Mouse (Mus musculus) kidney, embryonic 16.5 days (tissue): ENCODE measurements around the gene Ice1. TPM values are rescaled to one million over a fixed set of nuclear protein-coding genes. Genes with fewer than 3 reads are reported as not detected.

Experiments used
- ATAC-seq: fragments of 200-750 bp; cut with Nextera tagmentation; 2 replicates; pipeline ENCODE4 v1.8.0; 2017; ENCODE audit warnings: moderate TSS enrichment; ENCODE audit not compliant: low FRiP score, low TSS enrichment
- H3K27ac ChIP-seq: fragments of 300-500 bp; sonication (generic); 2 replicates; pipeline ENCODE4 v1.5.1; 2014; ENCODE audit warnings: low read length
- H3K27me3 ChIP-seq: fragments of 300-500 bp; sonication (generic); 2 replicates; pipeline ENCODE4 v1.6.1; 2014; ENCODE audit warnings: low read length, control low read depth, mixed read lengths; ENCODE audit not compliant: insufficient read depth
- H3K36me3 ChIP-seq: fragments of 300-500 bp; sonication (generic); 2 replicates; pipeline ENCODE4 v1.6.1; 2014; ENCODE audit warnings: low read length, control low read depth, mixed read lengths; ENCODE audit not compliant: insufficient read depth
- H3K4me1 ChIP-seq: fragments of 300-500 bp; sonication (generic); 2 replicates; pipeline ENCODE4 v1.6.1; 2014; ENCODE audit warnings: low read length, control low read depth, mixed read lengths; ENCODE audit not compliant: insufficient read depth
- H3K4me2 ChIP-seq: fragments of 300-500 bp; sonication (generic); replicated peaks from 2 replicates; pipeline ENCODE4 v1.6.1; 2014; ENCODE audit warnings: low read depth, low read length
- H3K4me3 ChIP-seq: fragments of 300-500 bp; sonication (generic); 2 replicates; pipeline ENCODE4 v1.5.1; 2014; ENCODE audit warnings: mild to moderate bottlenecking, low read length
- H3K9ac ChIP-seq: fragments of 300-500 bp; sonication (generic); replicated peaks from 2 replicates; pipeline ENCODE4 v1.6.1; 2014; ENCODE audit warnings: low read length
- H3K9me3 ChIP-seq: fragments of 300-500 bp; sonication (generic); 2 replicates; pipeline ENCODE4 v1.6.1; 2016; ENCODE audit warnings: low read length, control low read depth
- WGBS: fragments of 180-500 bp; shearing (Covaris S2); extraction: QIAGEN DNeasy Blood & Tissue Kit; methylation state at CpG from one replicate; pipeline ENCODE4 v1.1.7; 2014; 5-methylcytosine and 5-hydroxymethylcytosine counted together
- polyA plus RNA-seq: library from polyadenylated mRNA; unstranded; fragments of >200 nt; fragmentation: Nextera tagmentation; extraction: Ambion mirVana; gene quantifications from 2 replicates; pipeline ENCODE4 v1.2.1, GENCODE M21; 2015

Ice1 gene
- polyA plus RNA-seq = 19.8 and 19.9 TPM in 2 replicates

DNA sequence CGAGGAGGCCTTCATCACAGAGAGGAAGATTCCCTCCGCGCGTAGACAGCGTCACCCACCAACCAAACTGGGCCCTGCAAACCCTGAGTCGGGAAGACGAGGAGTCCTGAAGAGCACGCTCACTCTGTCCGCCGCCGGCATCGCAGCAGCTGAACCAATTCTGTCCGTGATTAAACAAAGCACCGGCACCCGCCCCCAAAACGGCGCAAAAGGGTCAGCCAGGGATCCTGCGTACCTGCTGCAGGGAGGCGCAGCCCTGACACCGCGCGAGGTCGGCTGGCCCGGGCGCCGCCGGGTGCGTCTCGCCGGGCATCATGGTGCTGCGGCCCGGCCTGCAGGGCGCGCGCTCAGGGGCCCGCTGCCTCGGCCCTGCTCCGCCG, at the start of gene Ice1:
TSS of gene Ice1 (minus strand) at position 353 of the 380 bp plus-strand sequence.
- no peaks in the 10 kb centered on the region for H3K36me3 ChIP-seq
- peak within 1 kb of the TSS; percentile 79 for H3K4me2 ChIP-seq
- H3K9ac ChIP-seq = peak within 1 kb of the TSS; percentile 90
- ATAC-seq = no peak
- peak within 1 kb of the TSS; percentile 81 for H3K4me3 ChIP-seq
- H3K27me3 ChIP-seq = no peaks in the 10 kb centered on the region
- H3K4me1 ChIP-seq = peaks cover 19% of the 10 kb centered on the region
- peak within 1 kb of the TSS; percentile 89 for H3K27ac ChIP-seq
- WGBS = under 1% methylated on average over 39 of the region's 39 CpGs
- H3K9me3 ChIP-seq = no peaks in the 10 kb centered on the region

DNA sequence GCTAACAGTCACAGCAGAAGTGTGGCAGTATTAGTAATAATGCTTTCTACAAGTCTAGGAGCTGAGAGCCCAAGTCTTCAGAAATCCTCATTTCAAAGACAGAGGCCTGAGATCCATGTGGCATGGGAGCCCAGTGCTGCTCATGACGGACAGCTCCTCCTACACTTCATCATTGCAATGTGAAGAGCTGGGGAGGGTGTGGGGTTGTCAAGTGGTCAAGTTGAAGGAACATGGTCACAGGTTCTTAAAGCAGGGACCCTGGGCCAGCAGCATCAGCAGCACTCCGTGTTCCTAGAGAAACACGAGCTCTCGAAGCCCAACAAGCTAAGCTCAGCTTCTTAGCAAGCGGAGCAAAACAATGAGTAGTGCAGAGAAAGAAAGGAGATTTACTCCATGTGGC, 48.4 kb upstream of the Ice1 start:
- WGBS = 68% methylated on average over 5 of the region's 5 CpGs
- Histone ChIP-seq H3K9ac (no peak overlapping the region), H3K9me3 (no peaks in the 10 kb centered on the region), H3K27me3 (no peaks in the 10 kb centered on the region), H3K4me1 (no peaks in the 10 kb centered on the region), H3K27ac (no peak overlapping the region), H3K36me3 (no peaks in the 10 kb centered on the region), H3K4me2 (no peak overlapping the region), H3K4me3 (no peak overlapping the region)
- ATAC-seq = no peak

DNA sequence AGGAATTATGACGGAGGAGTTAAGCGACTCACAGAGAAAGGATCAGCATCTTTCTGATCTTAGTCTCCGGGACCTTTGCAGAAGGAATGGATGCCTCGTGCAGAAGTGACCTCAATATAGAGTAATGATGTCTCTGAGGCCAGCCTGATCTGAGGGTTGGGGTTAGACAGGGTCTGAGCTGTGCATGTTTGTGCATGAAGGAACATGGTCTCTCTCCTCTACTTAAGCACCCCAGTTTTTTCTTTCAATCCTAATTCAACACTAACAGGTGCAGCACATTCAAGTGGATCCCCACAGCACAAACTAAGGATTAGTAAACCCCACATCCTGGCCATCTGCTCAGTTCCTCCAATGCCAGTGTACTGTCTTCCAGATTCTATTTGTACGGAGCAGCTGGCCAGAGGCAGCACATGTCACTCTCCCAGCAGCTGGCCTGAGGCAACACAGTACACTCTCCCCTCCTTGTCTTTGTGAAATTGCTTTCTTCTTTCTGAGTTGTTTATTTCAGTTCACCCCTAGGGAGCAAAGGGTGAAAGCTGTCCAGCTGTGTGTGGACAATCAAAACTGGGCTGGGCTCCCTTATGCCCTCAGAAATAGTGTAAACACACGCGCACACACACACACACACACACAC, 47.7 kb upstream of the Ice1 start:
- 72% methylated on average over 7 of the region's 7 CpGs for WGBS
- ATAC-seq = no peak

DNA sequence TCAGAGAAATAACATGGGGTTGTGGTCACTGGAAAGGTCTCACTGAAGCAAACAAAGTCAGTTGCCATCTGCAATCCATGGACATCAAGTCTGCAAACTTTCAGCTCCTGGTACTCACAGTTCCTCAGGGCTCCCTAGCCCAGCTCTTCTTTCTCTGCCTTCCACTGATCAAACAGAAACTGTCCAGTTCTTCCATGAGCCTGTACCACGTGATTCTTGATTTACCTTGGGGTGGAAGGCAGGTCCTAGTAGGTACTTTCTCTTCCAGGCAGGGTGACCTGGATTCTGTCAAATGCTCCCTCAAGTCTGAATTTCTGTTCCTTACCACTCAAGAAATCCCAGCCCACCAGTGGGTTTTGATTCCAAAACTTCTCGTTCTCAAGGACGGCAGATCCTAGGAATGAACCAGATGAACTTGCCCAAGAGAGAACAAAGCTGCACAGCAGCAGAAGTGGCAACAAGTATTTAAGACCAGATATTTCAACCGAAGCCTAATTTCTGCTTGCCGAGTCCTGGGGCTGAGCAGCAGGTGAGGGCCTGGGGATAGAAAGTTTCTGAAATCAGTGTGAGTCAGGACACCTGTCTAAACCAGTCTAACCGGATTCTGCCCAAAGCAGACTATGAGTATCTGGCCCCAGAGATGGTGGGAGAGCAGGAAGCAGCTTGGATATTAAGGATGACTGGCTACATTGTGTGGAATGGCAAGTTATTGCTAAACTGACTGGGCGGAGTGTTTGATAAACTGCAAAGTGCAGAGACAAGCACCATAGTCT, 44.2 kb upstream of the Ice1 start:
- Histone ChIP-seq H3K36me3 (no peaks in the 10 kb centered on the region), H3K9ac (no peak overlapping the region), H3K4me3 (no peak overlapping the region), H3K9me3 (no peaks in the 10 kb centered on the region), H3K4me1 (no peaks in the 10 kb centered on the region), H3K27ac (no peak overlapping the region), H3K4me2 (no peak overlapping the region), H3K27me3 (no peaks in the 10 kb centered on the region)
- WGBS = 77% methylated on average over 7 of the region's 7 CpGs
- ATAC-seq = peak; percentile 61

More for the DNA sequence above, 47.7 kb upstream of the Ice1 start:
- no peaks in the 10 kb centered on the region for H3K4me1 ChIP-seq
- no peaks in the 10 kb centered on the region for H3K36me3 ChIP-seq
- no peak overlapping the region for H3K9ac ChIP-seq
- no peaks in the 10 kb centered on the region for H3K27me3 ChIP-seq
- no peak overlapping the region for H3K4me2 ChIP-seq
- no peak overlapping the region for H3K4me3 ChIP-seq
- no peaks in the 10 kb centered on the region for H3K9me3 ChIP-seq
- H3K27ac ChIP-seq = no peak overlapping the region

DNA sequence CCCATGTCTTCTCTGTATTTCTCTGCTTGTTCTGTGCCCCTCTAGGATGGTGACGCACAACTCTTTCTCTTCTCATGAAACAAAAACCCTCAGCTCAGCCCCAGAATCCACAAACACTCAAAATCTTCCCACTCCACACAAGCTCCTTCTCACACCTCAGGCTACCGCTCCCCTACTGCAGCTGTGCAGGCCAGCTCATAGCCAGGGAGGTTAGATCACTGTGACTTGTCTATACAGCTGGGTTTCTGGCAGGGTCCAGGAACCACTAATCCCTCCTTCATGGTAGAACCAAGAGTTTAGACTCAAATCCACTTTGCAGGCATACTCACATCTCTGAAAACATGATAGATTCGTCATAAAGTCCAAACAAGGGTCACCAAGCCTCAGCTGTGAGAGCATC, 42.9 kb upstream of the Ice1 start:
- peaks cover 7% of the 10 kb centered on the region; the same call in 1 of the 2 replicates for H3K4me1 ChIP-seq
- no peak overlapping the region for H3K27ac ChIP-seq
- no peak overlapping the region for H3K4me3 ChIP-seq
- H3K9me3 ChIP-seq = no peaks in the 10 kb centered on the region
- ATAC-seq = no peak
- H3K27me3 ChIP-seq = no peaks in the 10 kb centered on the region
- no peak overlapping the region for H3K9ac ChIP-seq
- no peak overlapping the region for H3K4me2 ChIP-seq
- WGBS = 92% methylated on average over 3 of the region's 3 CpGs
- no peaks in the 10 kb centered on the region for H3K36me3 ChIP-seq

DNA sequence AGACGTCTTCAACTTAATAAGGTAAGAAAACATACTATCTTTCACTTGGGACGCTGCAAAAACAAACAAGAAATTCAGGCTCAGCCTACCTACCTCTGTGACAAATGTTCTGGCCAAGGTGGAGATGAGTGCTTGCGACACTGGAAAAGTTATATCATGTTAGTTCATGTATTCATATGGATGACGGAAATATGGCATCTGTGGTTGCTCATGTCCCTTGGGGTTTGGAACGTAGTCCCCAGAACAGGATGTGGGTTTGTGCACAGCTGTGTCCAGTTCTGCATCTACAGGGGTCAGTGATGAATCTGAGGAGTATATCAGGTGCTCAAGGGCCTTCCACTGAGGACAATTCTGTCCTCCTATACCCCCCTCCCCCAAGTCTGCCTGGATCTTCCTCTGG, 40.3 kb upstream of the Ice1 start:
- Histone ChIP-seq H3K4me1 (peaks cover 7% of the 10 kb centered on the region; the same call in 1 of the 2 replicates), H3K4me2 (no peak overlapping the region), H3K36me3 (no peaks in the 10 kb centered on the region), H3K9ac (no peak overlapping the region), H3K27ac (no peak overlapping the region), H3K9me3 (no peaks in the 10 kb centered on the region), H3K4me3 (no peak overlapping the region), H3K27me3 (no peaks in the 10 kb centered on the region)
- no peak for ATAC-seq
- 84% methylated on average over 5 of the region's 5 CpGs for WGBS

DNA sequence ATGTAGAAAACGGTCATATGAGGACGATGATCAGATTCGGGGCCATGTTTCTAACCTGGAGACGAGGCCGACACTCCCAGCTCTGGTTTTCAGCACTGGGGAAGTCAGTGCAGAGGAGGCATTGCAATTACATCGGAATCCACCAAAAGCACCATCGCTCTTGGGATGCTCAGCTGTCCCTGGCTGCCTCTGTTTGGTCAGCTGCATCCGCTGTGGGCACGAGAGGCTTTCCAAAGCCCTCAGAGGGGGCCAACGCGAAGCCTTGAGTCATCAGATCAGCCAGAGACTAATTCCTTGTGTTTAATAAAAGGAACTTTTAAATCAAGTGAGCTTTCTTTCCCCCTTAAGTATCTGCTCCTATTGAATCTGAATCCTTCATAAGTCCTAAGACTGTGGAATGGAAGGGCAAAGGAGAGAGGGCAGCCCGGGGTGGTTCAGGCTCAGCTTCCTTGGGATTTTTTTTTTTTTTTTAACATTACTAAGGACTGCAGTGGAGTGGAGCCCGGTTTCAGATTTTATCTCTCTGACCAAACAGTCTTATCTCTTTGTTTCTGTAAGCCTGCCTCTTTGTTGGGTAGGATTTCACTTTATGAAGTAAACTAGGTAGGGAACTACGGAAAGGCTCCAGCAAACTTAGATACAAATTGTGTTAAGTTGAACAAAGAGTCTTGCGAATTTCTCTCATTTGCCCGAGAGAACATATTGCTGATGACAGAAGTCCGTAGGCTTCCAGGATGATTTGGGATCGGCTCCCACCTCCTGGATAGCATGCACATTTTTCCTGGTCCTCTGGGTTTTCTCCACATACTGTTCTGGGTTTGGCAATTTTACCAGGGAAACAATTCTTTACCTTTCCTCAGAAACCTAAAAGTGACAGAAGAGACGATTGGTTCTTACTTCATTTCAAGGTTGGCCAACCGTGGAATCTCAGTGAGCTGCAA, 39.1 kb upstream of the Ice1 start:
- Histone ChIP-seq H3K27me3 (no peaks in the 10 kb centered on the region), H3K4me3 (no peak overlapping the region), H3K4me1 (peaks cover 7% of the 10 kb centered on the region; the same call in 1 of the 2 replicates), H3K27ac (no peak overlapping the region), H3K4me2 (no peak overlapping the region), H3K36me3 (no peaks in the 10 kb centered on the region), H3K9me3 (no peaks in the 10 kb centered on the region), H3K9ac (0 out of 2 replicates have a peak overlapping the region, but pooled peaks have one; percentile 7)
- no peak for ATAC-seq
- WGBS = 61% methylated on average over 20 of the region's 20 CpGs

DNA sequence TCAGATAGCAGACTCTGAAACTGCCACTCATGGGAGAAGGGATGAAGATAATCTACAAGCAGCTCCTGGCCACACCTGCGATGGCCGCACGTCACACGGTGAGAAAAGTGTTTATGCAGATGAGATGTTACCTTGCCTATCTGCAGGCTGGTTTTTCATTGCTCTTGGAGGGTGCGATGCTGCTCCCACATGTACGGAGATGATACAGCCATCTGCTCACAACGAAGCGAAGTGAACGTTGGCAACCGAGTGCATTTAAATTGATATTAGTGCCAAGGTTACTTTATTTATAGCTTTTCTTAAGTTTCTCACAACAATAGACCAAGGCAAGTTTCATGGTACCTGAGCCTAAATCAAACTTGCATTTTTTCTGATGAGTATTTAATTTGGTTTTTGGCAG, 37.6 kb upstream of the Ice1 start:
- 93% methylated on average over 10 of the region's 10 CpGs for WGBS
- ATAC-seq = no peak
- H3K9me3 ChIP-seq = no peaks in the 10 kb centered on the region
- no peak overlapping the region for H3K4me2 ChIP-seq
- H3K4me3 ChIP-seq = no peak overlapping the region
- no peak overlapping the region for H3K27ac ChIP-seq
- no peak overlapping the region for H3K9ac ChIP-seq
- H3K27me3 ChIP-seq = no peaks in the 10 kb centered on the region
- peaks cover 7% of the 10 kb centered on the region; the same call in 1 of the 2 replicates for H3K4me1 ChIP-seq
- H3K36me3 ChIP-seq = no peaks in the 10 kb centered on the region

DNA sequence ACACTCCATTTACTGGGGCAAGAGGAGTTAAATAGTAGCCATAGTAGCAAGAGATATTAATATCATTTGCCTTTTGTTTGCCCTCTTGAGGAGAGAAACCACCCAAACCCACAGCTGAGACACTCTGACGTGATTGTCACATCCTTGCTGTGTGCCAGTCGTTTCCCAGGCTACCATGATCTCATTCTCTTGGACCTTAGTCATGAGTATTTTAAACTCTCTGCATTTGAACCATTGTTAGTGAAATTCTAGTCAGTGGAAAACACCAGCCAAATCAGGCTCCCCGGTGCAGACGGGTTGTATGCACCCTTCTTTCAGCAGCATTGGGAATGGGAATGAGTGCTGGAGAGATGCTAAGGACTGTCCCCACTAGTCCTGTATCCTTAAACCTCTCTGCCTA, 32.6 kb upstream of the Ice1 start:
- Histone ChIP-seq H3K9ac (no peak overlapping the region), H3K36me3 (no peaks in the 10 kb centered on the region), H3K27me3 (no peaks in the 10 kb centered on the region), H3K4me1 (no peaks in the 10 kb centered on the region), H3K4me3 (no peak overlapping the region), H3K4me2 (no peak overlapping the region), H3K9me3 (no peaks in the 10 kb centered on the region), H3K27ac (no peak overlapping the region)
- ATAC-seq = no peak
- 84% methylated on average over 4 of the region's 4 CpGs for WGBS
